Mouse (Mus musculus) intestine, embryonic 15.5 days (tissue): ENCODE measurements around the gene Olfr11. TPM values are rescaled to one million over a fixed set of nuclear protein-coding genes. Genes with fewer than 3 reads are reported as not detected.

Experiments used
- ATAC-seq: fragments of 200-750 bp; cut with Nextera tagmentation; 2 replicates; pipeline ENCODE4 v1.8.0; 2017; ENCODE audit warnings: moderate TSS enrichment, moderate library complexity
- H3K27ac ChIP-seq: fragments of 300-500 bp; sonication (generic); 2 replicates; pipeline ENCODE4 v1.5.1; 2015; ENCODE audit warnings: mild to moderate bottlenecking, inconsistent platforms
- H3K27me3 ChIP-seq: fragments of 300-500 bp; sonication (generic); replicated peaks from 2 replicates; pipeline ENCODE4 v1.6.1; 2015; ENCODE audit warnings: inconsistent platforms
- H3K36me3 ChIP-seq: fragments of 300-500 bp; sonication (generic); 2 replicates; pipeline ENCODE4 v1.6.1; 2015; ENCODE audit warnings: inconsistent platforms
- H3K4me1 ChIP-seq: fragments of 300-500 bp; sonication (generic); replicated peaks from 2 replicates; pipeline ENCODE4 v1.6.1; 2015; ENCODE audit warnings: inconsistent platforms
- H3K4me2 ChIP-seq: fragments of 300-500 bp; sonication (generic); replicated peaks from 2 replicates; pipeline ENCODE4 v1.6.1; 2015; ENCODE audit warnings: mild to moderate bottlenecking, inconsistent platforms
- H3K4me3 ChIP-seq: fragments of 300-500 bp; sonication (generic); replicated peaks from 2 replicates; pipeline ENCODE4 v1.5.1; 2015; ENCODE audit warnings: inconsistent platforms
- H3K9ac ChIP-seq: fragments of 300-500 bp; sonication (generic); 2 replicates; pipeline ENCODE4 v1.6.1; 2015; ENCODE audit warnings: inconsistent platforms
- H3K9me3 ChIP-seq: fragments of 300-500 bp; sonication (generic); 2 replicates; pipeline ENCODE4 v1.6.1; 2016; ENCODE audit warnings: inconsistent platforms
- WGBS: fragments of 180-500 bp; shearing (Covaris S2); methylation state at CpG from one replicate; pipeline ENCODE4 v1.1.7; 2015; 5-methylcytosine and 5-hydroxymethylcytosine counted together
- polyA plus RNA-seq: library from polyadenylated mRNA; unstranded; fragments of >200 nt; fragmentation: Nextera tagmentation; extraction: Ambion mirVana; gene quantifications from 2 replicates; pipeline ENCODE4 v1.2.1, GENCODE M21; 2015

Olfr11 gene
- not detected in 2 replicates for polyA plus RNA-seq

DNA sequence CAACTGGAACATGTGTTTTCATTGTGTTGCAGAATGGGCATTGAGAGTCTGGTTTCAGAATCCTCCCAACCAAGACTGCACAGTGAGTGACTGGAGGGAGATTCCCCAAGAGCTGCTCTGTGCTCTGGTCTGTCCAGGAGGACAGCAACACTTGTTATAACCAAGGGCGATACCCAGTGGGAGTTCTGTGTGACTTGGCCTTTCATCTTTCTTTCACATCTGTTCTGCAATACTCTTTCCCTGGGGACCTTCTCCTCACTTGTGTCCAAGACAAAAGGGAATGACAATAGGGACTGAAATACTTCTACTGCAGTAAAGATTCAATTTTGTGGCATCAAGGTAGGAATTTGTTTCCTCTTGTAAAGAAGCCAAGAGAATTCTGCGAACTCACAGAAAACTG lies at the start of gene Olfr11:
Olfr11 (minus strand) TSS at position 101 of the 400 bp plus-strand sequence.
- WGBS = 80% methylated on average over 2 of the region's 2 CpGs
- no peak for ATAC-seq

DNA sequence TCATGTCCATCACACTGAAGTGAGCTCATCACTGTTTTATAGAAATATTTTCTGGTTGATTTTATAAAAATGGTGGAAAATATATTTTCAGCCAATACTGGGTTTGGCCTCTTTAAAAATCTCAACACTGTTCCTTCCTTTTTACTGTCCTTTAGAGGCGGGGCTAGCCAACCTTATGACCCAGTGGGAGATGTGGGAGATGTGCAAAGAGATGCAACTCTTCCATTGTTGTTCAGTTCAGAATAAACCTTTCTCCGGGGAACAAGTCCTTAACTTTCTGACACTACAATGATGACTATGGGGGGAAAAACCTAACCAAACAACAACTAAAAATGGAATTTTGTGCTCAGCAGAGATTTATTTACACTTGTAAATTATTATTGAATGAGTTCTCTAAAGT lies 35.0 kb upstream of the Olfr11 start, which contains the start of gene Olfr1360:
Olfr1360 (minus strand) TSS at position 101 of the 400 bp plus-strand sequence.
- Histone ChIP-seq H3K9ac (no peak within 1 kb of the TSS), H3K4me1 (no peaks in the 10 kb centered on the region), H3K4me3 (no peak within 1 kb of the TSS), H3K9me3 (no peaks in the 10 kb centered on the region), H3K4me2 (no peak within 1 kb of the TSS), H3K27ac (no peak within 1 kb of the TSS), H3K36me3 (no peaks in the 10 kb centered on the region), H3K27me3 (no peaks in the 10 kb centered on the region)
- WGBS = 87% methylated on average over 2 of the region's 2 CpGs
- no peak for ATAC-seq

More for the DNA sequence above, at the start of gene Olfr11:
- no peak within 1 kb of the TSS for H3K9ac ChIP-seq
- no peak within 1 kb of the TSS for H3K4me2 ChIP-seq
- H3K27ac ChIP-seq = no peak within 1 kb of the TSS
- no peaks in the 10 kb centered on the region for H3K27me3 ChIP-seq
- H3K9me3 ChIP-seq = no peaks in the 10 kb centered on the region
- H3K4me3 ChIP-seq = no peak within 1 kb of the TSS
- no peaks in the 10 kb centered on the region for H3K36me3 ChIP-seq
- H3K4me1 ChIP-seq = no peaks in the 10 kb centered on the region

DNA sequence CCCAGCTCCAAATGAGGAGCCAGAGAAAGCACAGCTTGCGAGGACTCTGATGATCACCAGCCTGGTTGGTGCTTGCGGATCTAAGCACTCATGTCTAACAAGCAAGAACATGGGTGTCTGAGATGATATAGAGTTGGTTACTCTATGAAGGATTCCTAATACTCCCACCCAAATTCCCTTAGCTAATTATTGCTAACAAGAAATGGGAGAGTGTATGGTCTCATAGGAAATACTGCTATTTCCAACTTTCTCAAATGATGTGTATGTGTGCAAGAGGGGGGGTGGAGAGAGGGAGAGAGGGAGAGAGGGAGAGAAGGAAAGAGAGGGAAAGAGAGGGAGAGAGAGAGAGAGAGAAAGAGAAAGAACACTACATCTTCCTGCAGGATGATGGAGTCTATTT lies 21.0 kb upstream of the Olfr11 start, which contains the start of gene Olfr1361:
Olfr1361 (minus strand) TSS at position 101 of the 400 bp plus-strand sequence.
- Histone ChIP-seq H3K36me3 (no peaks in the 10 kb centered on the region), H3K4me1 (no peaks in the 10 kb centered on the region), H3K9me3 (no peaks in the 10 kb centered on the region), H3K9ac (no peak within 1 kb of the TSS), H3K27ac (no peak within 1 kb of the TSS), H3K4me3 (no peak within 1 kb of the TSS), H3K27me3 (no peaks in the 10 kb centered on the region), H3K4me2 (no peak within 1 kb of the TSS)
- WGBS = 70% methylated on average over 2 of the region's 2 CpGs
- ATAC-seq = no peak

DNA sequence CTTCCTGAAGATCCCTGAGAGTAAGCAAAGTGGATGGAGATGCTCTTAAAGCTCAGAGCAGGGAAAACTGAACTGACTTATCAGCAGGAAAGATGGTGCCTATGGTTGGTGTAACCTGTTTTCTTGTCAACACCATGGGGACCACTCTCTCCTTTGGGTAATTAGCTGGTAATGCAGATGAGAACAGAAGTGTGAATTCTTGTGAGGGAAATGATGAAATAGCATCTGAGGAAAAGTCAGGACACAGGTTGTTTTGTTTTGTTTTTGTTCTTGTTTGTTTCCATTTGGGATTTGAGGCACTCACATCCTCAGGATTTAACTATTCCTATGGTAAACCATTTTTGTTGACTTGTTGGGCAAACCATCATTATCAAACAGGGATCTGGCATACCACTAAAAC lies 28.4 kb downstream of the Olfr11 start, which contains the start of gene Olfr1362:
Olfr1362 (minus strand) TSS at position 101 of the 400 bp plus-strand sequence.
- Histone ChIP-seq H3K9me3 (no peaks in the 10 kb centered on the region), H3K9ac (no peak within 1 kb of the TSS), H3K27me3 (no peaks in the 10 kb centered on the region), H3K4me2 (no peak within 1 kb of the TSS), H3K4me1 (no peaks in the 10 kb centered on the region), H3K4me3 (no peak within 1 kb of the TSS), H3K36me3 (no peaks in the 10 kb centered on the region), H3K27ac (no peak within 1 kb of the TSS)
- no peak for ATAC-seq

DNA sequence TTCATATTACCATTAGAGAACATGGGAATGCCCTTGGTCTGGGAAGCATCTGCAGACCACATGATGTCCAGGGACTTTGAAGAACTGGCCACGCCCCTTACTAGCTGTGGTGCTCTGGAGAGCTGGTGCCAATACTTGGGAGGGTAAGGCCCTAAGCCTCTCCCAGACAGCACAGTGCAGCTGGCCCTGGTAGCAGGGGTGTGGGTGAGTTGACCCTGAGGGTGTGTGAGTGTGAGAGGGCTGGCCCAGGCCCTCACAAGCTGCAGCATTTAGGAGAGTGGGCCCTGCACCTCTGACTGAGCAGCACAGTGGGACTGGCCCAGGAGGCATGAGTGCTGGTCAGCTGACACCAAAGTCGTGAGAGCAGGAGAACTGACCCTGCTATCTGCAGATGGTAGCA lies 50.7 kb downstream of the Olfr11 start:
- Histone ChIP-seq H3K27ac (no peak overlapping the region), H3K4me2 (no peak overlapping the region), H3K36me3 (no peaks in the 10 kb centered on the region), H3K4me1 (no peaks in the 10 kb centered on the region), H3K4me3 (no peak overlapping the region), H3K27me3 (no peaks in the 10 kb centered on the region), H3K9me3 (no peaks in the 10 kb centered on the region), H3K9ac (no peak overlapping the region)
- no peak for ATAC-seq
- WGBS = 62% methylated on average over 2 of the region's 2 CpGs

Other genes with a start within 250 kb of the Olfr11 start
- gene Zkscan3, start 239.8 kb downstream of the Olfr11 start, polyA plus RNA-seq = 66.9 and 71.5 TPM in 2 replicates
- gene Pgbd1, start 201.5 kb downstream of the Olfr11 start, polyA plus RNA-seq = 2.2 and 2.3 TPM in 2 replicates
- gene Zscan26, start 188.8 kb downstream of the Olfr11 start, polyA plus RNA-seq = 26.5 and 27.2 TPM in 2 replicates
- 2.2 and 2.9 TPM in 2 replicates for gene Nkapl, start 174.0 kb downstream of the Olfr11 start, polyA plus RNA-seq
- 2.6 and 2.8 TPM in 2 replicates for gene Zkscan4, start 163.6 kb downstream of the Olfr11 start, polyA plus RNA-seq
- gene Gm10065, start 163.1 kb downstream of the Olfr11 start, polyA plus RNA-seq = not detected in 2 replicates
- 0.40 and 0.56 TPM in 2 replicates for gene AK157302, start 147.3 kb downstream of the Olfr11 start, polyA plus RNA-seq
- gene Gm11273, start 141.1 kb downstream of the Olfr11 start, polyA plus RNA-seq = 12.6 and 13.1 TPM in 2 replicates
- 3.6 and 5.5 TPM in 2 replicates for gene Zkscan8, start 111.4 kb downstream of the Olfr11 start, polyA plus RNA-seq
- gene Olfr1366, start 99.7 kb downstream of the Olfr11 start, polyA plus RNA-seq = 0.09 and 0.18 TPM in 2 replicates
- not detected in 2 replicates for gene Olfr1535, start 82.6 kb downstream of the Olfr11 start, polyA plus RNA-seq
- not detected in 2 replicates for gene Olfr1364, start 60.8 kb downstream of the Olfr11 start, polyA plus RNA-seq
- gene Olfr1362, start 28.5 kb downstream of the Olfr11 start, polyA plus RNA-seq = not detected in 2 replicates
- not detected in 2 replicates for gene Olfr1361, start 20.9 kb upstream of the Olfr11 start, polyA plus RNA-seq
- not detected in 2 replicates for gene Olfr1360, start 34.9 kb upstream of the Olfr11 start, polyA plus RNA-seq
- not detected in 2 replicates for gene Olfr1359, start 55.6 kb upstream of the Olfr11 start, polyA plus RNA-seq
- 1.4 and 4.3 TPM in 2 replicates for gene Hist1h2bl, start 73.6 kb upstream of the Olfr11 start, polyA plus RNA-seq
- gene Hist1h2ai, start 73.9 kb upstream of the Olfr11 start, polyA plus RNA-seq = 14.7 and 32.5 TPM in 2 replicates
- gene Hist1h3h, start 75.1 kb upstream of the Olfr11 start, polyA plus RNA-seq = 5.4 and 13.1 TPM in 2 replicates
- 1.7 and 4.3 TPM in 2 replicates for gene Hist1h2bm, start 79.5 kb upstream of the Olfr11 start, polyA plus RNA-seq
- 1.2 and 1.6 TPM in 2 replicates for gene Hist1h4j, start 92.5 kb upstream of the Olfr11 start, polyA plus RNA-seq
- gene Hist1h4k, start 108.0 kb upstream of the Olfr11 start, polyA plus RNA-seq = 1.7 and 2.8 TPM in 2 replicates
- 22.4 and 26.3 TPM in 2 replicates for gene Hist1h2ak, start 111.3 kb upstream of the Olfr11 start, polyA plus RNA-seq
- 3.0 and 5.9 TPM in 2 replicates for gene Hist1h2bn, start 111.6 kb upstream of the Olfr11 start, polyA plus RNA-seq
- 19.8 and 25.0 TPM in 2 replicates for gene Hist1h1b, start 138.1 kb upstream of the Olfr11 start, polyA plus RNA-seq
- 89.5 and 101 TPM in 2 replicates for gene Hist1h3i, start 140.9 kb upstream of the Olfr11 start, polyA plus RNA-seq
- gene Hist1h2an, start 144.7 kb upstream of the Olfr11 start, polyA plus RNA-seq = 2.4 and 4.7 TPM in 2 replicates
- gene Hist1h2bp, start 144.9 kb upstream of the Olfr11 start, polyA plus RNA-seq = 2.0 TPM in 2 replicates
- gene Hist1h2bq, start 167.7 kb upstream of the Olfr11 start, polyA plus RNA-seq = 14.5 and 16.7 TPM in 2 replicates
- gene Hist1h2ao, start 167.9 kb upstream of the Olfr11 start, polyA plus RNA-seq = 1.7 TPM in 1 of 2 replicates, not detected in the other
- gene Hist1h4m, start 169.2 kb upstream of the Olfr11 start, polyA plus RNA-seq = not detected in 2 replicates
- gene Hist1h4n, start 189.7 kb upstream of the Olfr11 start, polyA plus RNA-seq = 12.0 and 15.9 TPM in 2 replicates
- gene Hist1h2ap, start 191.0 kb upstream of the Olfr11 start, polyA plus RNA-seq = 2,704 and 3,243 TPM in 2 replicates
- 15.0 and 16.4 TPM in 2 replicates for gene Hist1h2br, start 191.2 kb upstream of the Olfr11 start, polyA plus RNA-seq